Mouse (Mus musculus): Measurements from ENCODE around the gene Lrp8.

DNA sequence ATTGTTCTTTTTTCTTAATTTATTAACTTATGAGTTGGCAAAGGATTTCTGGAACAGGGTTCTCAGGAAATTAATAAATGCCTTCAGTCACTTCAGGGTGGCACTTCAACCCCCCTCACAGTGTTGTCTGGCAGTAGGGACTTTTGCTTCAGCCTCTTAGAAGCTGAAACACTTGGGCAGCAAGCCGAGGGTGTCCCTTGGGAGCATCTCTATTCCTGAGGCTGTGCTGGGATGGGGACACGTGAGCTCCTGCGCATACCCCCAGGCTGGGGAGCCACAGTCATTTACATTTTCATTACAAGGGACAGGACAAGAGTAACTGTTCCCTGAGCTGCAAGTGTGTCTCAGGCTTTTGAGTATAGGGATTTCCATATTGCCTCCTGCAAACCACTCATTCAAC, 35.8 kb downstream of the Lrp8 start:
- no peak for TF ChIP-seq TAL1 (IDR thresholded peaks at IDR 0.05; ENCODE audit: low read length)
- no peak for TF ChIP-seq GATA1 (IDR thresholded peaks at IDR 0.05; ENCODE audit: low read length)
